Mouse (Mus musculus): ENCODE measurements around the gene Gpr12. TPM values are rescaled to one million over a fixed set of nuclear protein-coding genes. Genes with fewer than 3 reads are reported as not detected.
A peak's percentile ranks its signal among the peaks of the same experiment; 100 is the strongest.

The Gpr12 gene
- total and polyA plus RNA-seq, 2 experiments = 0.65 to 2.7 TPM

- peaks cover 15% of the 10 kb centered on the region for H3K4me1 ChIP-seq (ENCODE audit: control insufficient read depth, insufficient read depth, low read length)
These were observed 11.8 kb upstream of the Gpr12 start for GRCm38 (mm10) chr5:146596612-146597502.

GRCm38 (mm10) chr5:146592580-146592979 lies 7.5 kb upstream of the Gpr12 start:
- no peaks in the 10 kb centered on the region for H3K27me3 ChIP-seq (ENCODE audit: control insufficient read depth, insufficient read depth, low read length)
- H3K36me3 ChIP-seq (ENCODE audit: control insufficient read depth, insufficient read depth, low read length) = no peaks in the 10 kb centered on the region
- TF ChIP-seq CTCF (IDR thresholded peaks at IDR 0.05; ENCODE audit: low read depth, low read length) = no peak
- TF ChIP-seq POLR2A (IDR thresholded peaks at IDR 0.05; ENCODE audit: extremely low read depth, insufficient read depth, low read length) = no peak
- peaks cover 7% of the 10 kb centered on the region; the same call in 1 of the 2 replicates for H3K4me1 ChIP-seq (ENCODE audit: control insufficient read depth, insufficient read depth, low read length)
- no peaks in the 10 kb centered on the region for H3K79me2 ChIP-seq (ENCODE audit: control insufficient read depth, insufficient read depth, low read length)
- H3K9ac ChIP-seq (ENCODE audit: low read depth, low read length) = no peak overlapping the region
- no peak for DNase-seq (ENCODE audit: extremely low read depth, low read depth, low spot score)
- WGBS = 79% methylated on average over 5 of the region's 5 CpGs
- no peak overlapping the region for H3K4me3 ChIP-seq (ENCODE audit: insufficient read depth, low read depth, low read length)
- no peak overlapping the region for H3K27ac ChIP-seq (replicated peaks; ENCODE audit: insufficient read depth, low read depth, low read length)

More at GRCm38 (mm10) chr5:146596612-146597502, 11.8 kb upstream of the Gpr12 start:
- 19% methylated on average over 18 of the region's 18 CpGs for WGBS
- TF ChIP-seq POLR2A (IDR thresholded peaks at IDR 0.05; ENCODE audit: extremely low read depth, insufficient read depth, low read length) = no peak
- no peak for TF ChIP-seq CTCF (IDR thresholded peaks at IDR 0.05; ENCODE audit: low read depth, low read length)
- Histone ChIP-seq H3K27me3 (ENCODE audit: control insufficient read depth, insufficient read depth, low read length) (no peaks in the 10 kb centered on the region), H3K9ac (ENCODE audit: low read depth, low read length) (no peak overlapping the region), H3K27ac (replicated peaks; ENCODE audit: insufficient read depth, low read depth, low read length) (peak overlapping the region; percentile 65), H3K36me3 (ENCODE audit: control insufficient read depth, insufficient read depth, low read length) (no peaks in the 10 kb centered on the region), H3K4me3 (ENCODE audit: insufficient read depth, low read depth, low read length) (no peak overlapping the region), H3K79me2 (ENCODE audit: control insufficient read depth, insufficient read depth, low read length) (no peaks in the 10 kb centered on the region)
- DNase-seq (ENCODE audit: extremely low read depth, low read depth, low spot score) = peak; percentile 93

GRCm38 (mm10) chr5:146591636-146592035 lies 6.6 kb upstream of the Gpr12 start:
- Histone ChIP-seq H3K4me1 (ENCODE audit: control insufficient read depth, insufficient read depth, low read length) (peaks cover 2% of the 10 kb centered on the region; the same call in 1 of the 2 replicates), H3K79me2 (ENCODE audit: control insufficient read depth, insufficient read depth, low read length) (no peaks in the 10 kb centered on the region), H3K36me3 (ENCODE audit: control insufficient read depth, insufficient read depth, low read length) (no peaks in the 10 kb centered on the region), H3K27ac (replicated peaks; ENCODE audit: insufficient read depth, low read depth, low read length) (no peak overlapping the region), H3K4me3 (ENCODE audit: insufficient read depth, low read depth, low read length) (no peak overlapping the region), H3K27me3 (ENCODE audit: control insufficient read depth, insufficient read depth, low read length) (no peaks in the 10 kb centered on the region), H3K9ac (ENCODE audit: low read depth, low read length) (no peak overlapping the region)
- 92% methylated on average over 4 of the region's 4 CpGs for WGBS
- TF ChIP-seq POLR2A (IDR thresholded peaks at IDR 0.05; ENCODE audit: extremely low read depth, insufficient read depth, low read length) (no peak), CTCF (IDR thresholded peaks at IDR 0.05; ENCODE audit: low read depth, low read length) (no peak)
- no peak for DNase-seq (ENCODE audit: extremely low read depth, low read depth, low spot score)

GRCm38 (mm10) chr5:146590987-146591386 lies 5.9 kb upstream of the Gpr12 start:
- no peak for DNase-seq (ENCODE audit: extremely low read depth, low read depth, low spot score)

GRCm38 (mm10) chr5:146586357-146587070 lies 1.5 kb upstream of the Gpr12 start:
- Histone ChIP-seq H3K4me3 (ENCODE audit: insufficient read depth, low read depth, low read length) (no peak overlapping the region), H3K9ac (ENCODE audit: low read depth, low read length) (no peak overlapping the region), H3K36me3 (ENCODE audit: control insufficient read depth, insufficient read depth, low read length) (no peaks in the 10 kb centered on the region), H3K27me3 (ENCODE audit: control insufficient read depth, insufficient read depth, low read length) (peaks cover 7% of the 10 kb centered on the region; the same call in 1 of the 2 replicates), H3K4me1 (ENCODE audit: control insufficient read depth, insufficient read depth, low read length) (no peaks in the 10 kb centered on the region; the same call in 1 of the 2 replicates), H3K27ac (replicated peaks; ENCODE audit: insufficient read depth, low read depth, low read length) (no peak overlapping the region), H3K79me2 (ENCODE audit: control insufficient read depth, insufficient read depth, low read length) (no peaks in the 10 kb centered on the region)
- TF ChIP-seq POLR2A (IDR thresholded peaks at IDR 0.05; ENCODE audit: extremely low read depth, insufficient read depth, low read length) = no peak
- no peak for TF ChIP-seq CTCF (IDR thresholded peaks at IDR 0.05; ENCODE audit: low read depth, low read length)
- 78% methylated on average over 8 of the region's 8 CpGs for WGBS
- no peak for DNase-seq (ENCODE audit: extremely low read depth, low read depth, low spot score)

More at GRCm38 (mm10) chr5:146590987-146591386, 5.9 kb upstream of the Gpr12 start:
- Histone ChIP-seq H3K4me1 (ENCODE audit: control insufficient read depth, insufficient read depth, low read length) (no peaks in the 10 kb centered on the region), H3K9ac (ENCODE audit: low read depth, low read length) (no peak overlapping the region), H3K79me2 (ENCODE audit: control insufficient read depth, insufficient read depth, low read length) (no peaks in the 10 kb centered on the region), H3K4me3 (ENCODE audit: insufficient read depth, low read depth, low read length) (no peak overlapping the region), H3K36me3 (ENCODE audit: control insufficient read depth, insufficient read depth, low read length) (no peaks in the 10 kb centered on the region), H3K27me3 (ENCODE audit: control insufficient read depth, insufficient read depth, low read length) (no peaks in the 10 kb centered on the region), H3K27ac (replicated peaks; ENCODE audit: insufficient read depth, low read depth, low read length) (no peak overlapping the region)
- WGBS = 58% methylated on average over 4 of the region's 4 CpGs
- peak; percentile 15; the same call in 1 of the 2 replicates for TF ChIP-seq CTCF (IDR thresholded peaks at IDR 0.05; ENCODE audit: low read depth, low read length)
- TF ChIP-seq POLR2A (IDR thresholded peaks at IDR 0.05; ENCODE audit: extremely low read depth, insufficient read depth, low read length) = no peak
